Mouse (Mus musculus): ENCODE measurements around the gene Entpd3.

Entpd3 gene

GRCm38 (mm10) chr9:120581941-120582618 lies 42.5 kb downstream of the Entpd3 start:
- DNase-seq, result no peak

GRCm38 (mm10) chr9:120582619-120583308 lies 43.1 kb downstream of the Entpd3 start:
- DNase-seq, result peak; percentile 79

GRCm38 (mm10) chr9:120583314-120583713 lies 43.7 kb downstream of the Entpd3 start:
- no peak for DNase-seq

- DNase-seq, result no peak
Measured at GRCm38 (mm10) chr9:120586546-120586945, 46.9 kb downstream of the Entpd3 start.

- no peak for DNase-seq
Measured at GRCm38 (mm10) chr9:120591490-120591889, 51.9 kb downstream of the Entpd3 start.

- no peak for DNase-seq
Measured at GRCm38 (mm10) chr9:120593383-120594101, 53.9 kb downstream of the Entpd3 start.

GRCm38 (mm10) chr9:120594839-120595238 lies 55.2 kb downstream of the Entpd3 start:
- no peak for DNase-seq

- DNase-seq, result no peak
Measured at GRCm38 (mm10) chr9:120595306-120595705, 55.7 kb downstream of the Entpd3 start.

GRCm38 (mm10) chr9:120601488-120602171 lies 62.0 kb downstream of the Entpd3 start:
- peak; percentile 60 for DNase-seq

- DNase-seq, result peak; percentile 52
Measured at GRCm38 (mm10) chr9:120602172-120602838, 62.7 kb downstream of the Entpd3 start.

GRCm38 (mm10) chr9:120602839-120603511 lies 63.4 kb downstream of the Entpd3 start:
- peak; percentile 84 for DNase-seq

GRCm38 (mm10) chr9:120603512-120603908 lies 63.9 kb downstream of the Entpd3 start:
- DNase-seq, result no peak

GRCm38 (mm10) chr9:120603956-120604355 lies 64.3 kb downstream of the Entpd3 start:
- DNase-seq, result no peak

- DNase-seq, result no peak
Measured at GRCm38 (mm10) chr9:120611055-120611454, 71.4 kb downstream of the Entpd3 start.

- DNase-seq, result no peak
Measured at GRCm38 (mm10) chr9:120614059-120614458, 74.4 kb downstream of the Entpd3 start.

All from cerebellum, adult 11-12 months (tissue).